Mouse (Mus musculus): ENCODE data around the gene Slu7.

GRCm38 (mm10) chr11:43385055-43385649 lies 48.4 kb upstream of the Slu7 start:
- TF ChIP-seq POLR2A (IDR thresholded peaks at IDR 0.05; ENCODE audit: control insufficient read depth, extremely low read depth, insufficient read depth, low read length, poor library complexity) (no peak), CTCF (IDR thresholded peaks at IDR 0.05; ENCODE audit: borderline replicate concordance, control insufficient read depth, extremely low read depth, insufficient read depth, low read length, poor library complexity) (no peak)
